Mouse (Mus musculus) embryonic facial prominence, embryonic 12.5 days (tissue): ENCODE measurements around the gene Ccdc85b. TPM values are rescaled to one million over a fixed set of nuclear protein-coding genes. Genes with fewer than 3 reads are reported as not detected.

Experiments used
- ATAC-seq: fragments of 200-750 bp; cut with Nextera tagmentation; 2 replicates; pipeline ENCODE4 v1.8.0; 2017; ENCODE audit not compliant: insufficient number of reproducible peaks, insufficient read depth, low FRiP score, low TSS enrichment
- H3K27ac ChIP-seq: fragments of 300-500 bp; sonication (generic); 2 replicates; pipeline ENCODE4 v1.5.1; 2016; ENCODE audit warnings: mild to moderate bottlenecking
- H3K27me3 ChIP-seq: fragments of 300-500 bp; sonication (generic); 2 replicates; pipeline ENCODE4 v1.6.1; 2016; ENCODE audit warnings: mild to moderate bottlenecking, moderate library complexity
- H3K36me3 ChIP-seq: fragments of 300-500 bp; sonication (generic); 2 replicates; pipeline ENCODE4 v1.6.1; 2016; ENCODE audit warnings: mild to moderate bottlenecking
- H3K4me1 ChIP-seq: fragments of 300-500 bp; sonication (generic); 2 replicates; pipeline ENCODE4 v1.6.1; 2016
- H3K4me2 ChIP-seq: fragments of 300-500 bp; sonication (generic); replicated peaks from 2 replicates; pipeline ENCODE4 v1.6.1; 2016; ENCODE audit warnings: mild to moderate bottlenecking, moderate library complexity
- H3K4me3 ChIP-seq: fragments of 300-500 bp; sonication (generic); 2 replicates; pipeline ENCODE4 v1.5.1; 2016; ENCODE audit warnings: mild to moderate bottlenecking
- H3K9ac ChIP-seq: fragments of 300-500 bp; sonication (generic); 2 replicates; pipeline ENCODE4 v1.6.1; 2016; ENCODE audit warnings: mild to moderate bottlenecking, moderate library complexity
- H3K9me3 ChIP-seq: fragments of 300-500 bp; sonication (generic); 2 replicates; pipeline ENCODE4 v1.6.1; 2016; ENCODE audit warnings: mild to moderate bottlenecking, moderate library complexity
- WGBS: fragments of 180-500 bp; shearing (Covaris S2); methylation state at CpG from one replicate; pipeline ENCODE4 v1.1.7; 2016; 5-methylcytosine and 5-hydroxymethylcytosine counted together
- polyA plus RNA-seq: library from polyadenylated mRNA; unstranded; fragments of >200 nt; fragmentation: Nextera tagmentation; extraction: Ambion mirVana; gene quantifications from 2 replicates; pipeline ENCODE4 v1.2.1, GENCODE M21; 2016

The Ccdc85b gene
- polyA plus RNA-seq, 1 experiment from 2014 or later, result 11.0 TPM

DNA sequence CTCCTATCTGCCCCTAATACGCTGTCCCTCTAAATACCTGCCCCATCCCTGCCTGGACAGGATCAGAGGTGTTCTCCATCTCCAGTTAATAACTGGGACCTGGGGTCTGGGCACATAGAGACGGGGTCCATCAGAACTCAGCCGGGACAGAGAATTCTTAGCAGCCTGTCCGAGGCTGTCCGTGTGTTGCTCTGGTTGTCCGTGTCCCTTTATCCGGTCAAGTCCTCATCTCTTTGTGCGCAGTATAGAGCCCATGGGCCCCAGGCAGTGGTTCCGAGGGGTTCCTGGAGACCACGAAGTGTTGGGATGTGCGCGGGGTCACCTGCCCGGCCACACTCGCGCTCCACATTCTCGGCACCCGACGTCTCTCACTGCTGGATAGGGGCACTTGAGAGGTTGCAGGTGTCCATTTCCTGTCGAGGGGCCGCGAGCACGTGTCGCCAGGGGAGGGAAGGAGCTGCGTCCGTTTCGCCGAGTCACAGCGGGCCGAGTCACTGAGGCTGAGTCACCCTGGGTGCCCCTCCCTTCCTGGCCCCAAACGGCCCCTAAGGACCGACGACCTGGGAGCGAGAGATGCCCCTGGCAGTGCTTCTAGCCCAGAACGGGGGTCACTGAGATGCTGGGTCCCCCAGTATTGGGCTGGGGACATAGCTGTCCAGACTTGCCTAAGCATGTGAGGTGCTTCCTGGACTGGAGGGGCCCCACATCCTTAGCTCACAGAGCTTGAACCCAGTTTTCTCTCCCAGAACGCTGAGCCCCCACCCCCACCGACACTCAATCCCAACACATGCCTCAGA lies 9.1 kb downstream of the Ccdc85b start:
- WGBS, result 8% methylated on average over 36 of the region's 36 CpGs
- H3K27me3 ChIP-seq, result peaks cover 50% of the 10 kb centered on the region
- H3K4me1 ChIP-seq, result peaks cover 23% of the 10 kb centered on the region; the same call in 1 of the 2 replicates
- H3K36me3 ChIP-seq, result no peaks in the 10 kb centered on the region
- no peak for ATAC-seq
- H3K4me2 ChIP-seq, result peak overlapping the region; percentile 99
- no peak overlapping the region for H3K27ac ChIP-seq
- no peaks in the 10 kb centered on the region for H3K9me3 ChIP-seq
- H3K4me3 ChIP-seq, result peak overlapping the region; percentile 55
- peak overlapping the region; percentile 53 for H3K9ac ChIP-seq

DNA sequence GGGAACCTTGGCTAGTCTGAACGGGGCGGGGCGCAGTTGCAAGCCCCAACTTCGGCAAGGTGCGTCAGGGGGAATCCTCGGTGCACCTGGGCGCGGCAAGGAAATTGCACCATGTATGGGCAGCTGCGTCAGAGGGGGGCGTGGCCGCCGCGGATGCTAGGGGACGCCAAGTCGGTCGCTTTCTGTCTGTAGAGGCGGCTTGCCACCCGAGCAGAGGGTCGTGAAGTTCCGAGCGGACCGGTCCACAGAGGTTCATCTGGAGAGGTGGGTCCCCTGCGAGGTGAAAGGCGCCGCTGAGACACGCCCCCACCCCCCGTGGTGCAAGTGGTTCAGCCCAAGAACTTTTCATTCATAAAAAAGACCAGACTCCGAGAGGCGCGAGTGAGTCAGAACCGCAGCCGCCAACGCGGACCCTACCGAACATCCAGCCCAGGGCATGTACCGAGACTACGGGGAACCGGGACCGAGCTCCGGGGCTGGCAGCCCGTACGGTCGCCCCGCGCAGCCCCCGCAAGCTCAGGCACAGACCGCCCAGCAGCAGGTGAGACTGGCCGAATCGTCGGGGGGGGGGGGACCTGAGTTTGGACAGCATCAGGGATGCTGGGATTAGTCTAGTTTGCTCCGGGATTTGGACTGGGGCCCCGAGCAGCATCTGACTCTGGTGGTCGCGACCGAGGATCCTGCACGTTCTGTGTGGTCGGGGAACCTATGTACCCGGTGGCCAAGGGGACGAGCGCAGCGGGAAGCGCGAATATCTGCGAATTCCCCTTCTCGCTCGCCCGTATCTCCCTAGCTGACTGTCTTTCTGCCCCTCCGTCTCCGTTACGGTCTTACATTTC lies 10.0 kb downstream of the Ccdc85b start, which contains the start of gene Fosl1:
Gene Fosl1, plus strand, starts transcription at position 33 of the 839 bp plus-strand sequence.
- H3K4me3 ChIP-seq, result peak within 1 kb of the TSS; percentile 55
- no peaks in the 10 kb centered on the region for H3K36me3 ChIP-seq
- peak within 1 kb of the TSS; percentile 99 for H3K4me2 ChIP-seq
- peak; percentile 25; the same call in 1 of the 2 replicates for ATAC-seq
- no peaks in the 10 kb centered on the region for H3K9me3 ChIP-seq
- WGBS, result 2% methylated on average over 70 of the region's 70 CpGs
- H3K9ac ChIP-seq, result peak within 1 kb of the TSS; percentile 53
- H3K27ac ChIP-seq, result no peak within 1 kb of the TSS
- H3K4me1 ChIP-seq, result peaks cover 23% of the 10 kb centered on the region; the same call in 1 of the 2 replicates
- peaks cover 50% of the 10 kb centered on the region for H3K27me3 ChIP-seq

DNA sequence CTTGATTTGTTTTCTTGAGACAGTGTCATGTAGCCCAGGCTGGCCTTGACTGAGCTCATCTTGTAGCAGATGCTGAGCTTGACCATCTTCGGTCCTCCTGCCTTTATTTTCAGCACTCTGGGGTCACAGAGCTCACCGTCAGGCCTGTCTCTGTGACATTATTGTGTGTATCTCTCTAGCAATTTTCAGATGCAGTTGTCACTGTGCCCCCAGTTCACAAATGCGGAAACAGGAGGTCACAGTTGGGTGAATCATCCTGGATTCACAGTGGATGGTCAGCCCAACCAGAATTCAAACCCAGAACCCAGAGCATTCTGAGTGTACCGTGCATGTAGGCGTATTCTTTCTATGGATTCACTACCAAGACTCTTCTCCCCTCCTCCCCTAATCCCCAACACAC lies 11.9 kb downstream of the Ccdc85b start:
- Histone ChIP-seq H3K4me1 (peaks cover 23% of the 10 kb centered on the region; the same call in 1 of the 2 replicates), H3K27ac (no peak overlapping the region), H3K4me2 (no peak overlapping the region), H3K4me3 (no peak overlapping the region), H3K27me3 (peaks cover 50% of the 10 kb centered on the region), H3K9ac (no peak overlapping the region), H3K36me3 (no peaks in the 10 kb centered on the region), H3K9me3 (no peaks in the 10 kb centered on the region)
- WGBS, result 87% methylated on average over 5 of the region's 5 CpGs
- no peak for ATAC-seq

DNA sequence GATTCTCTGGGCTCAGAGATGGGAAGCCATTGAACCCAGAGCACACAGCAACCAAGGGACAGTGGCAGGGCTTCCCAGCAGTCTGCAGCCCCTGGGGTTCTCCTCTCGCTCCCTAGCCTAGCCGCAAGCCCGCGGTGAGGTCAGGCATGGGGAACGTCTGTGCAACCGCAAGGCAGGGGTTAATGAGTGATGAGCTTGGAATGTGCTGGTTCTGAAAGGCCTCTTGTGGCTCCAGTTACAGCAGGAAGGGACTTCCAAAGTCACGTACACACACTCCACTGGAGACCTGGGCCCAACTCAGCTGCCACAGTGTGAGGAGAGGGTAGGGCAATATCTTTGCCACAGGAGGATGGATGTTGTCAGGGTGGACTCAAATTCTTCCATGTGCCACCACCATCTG lies 12.7 kb downstream of the Ccdc85b start:
- peaks cover 43% of the 10 kb centered on the region for H3K27me3 ChIP-seq

DNA sequence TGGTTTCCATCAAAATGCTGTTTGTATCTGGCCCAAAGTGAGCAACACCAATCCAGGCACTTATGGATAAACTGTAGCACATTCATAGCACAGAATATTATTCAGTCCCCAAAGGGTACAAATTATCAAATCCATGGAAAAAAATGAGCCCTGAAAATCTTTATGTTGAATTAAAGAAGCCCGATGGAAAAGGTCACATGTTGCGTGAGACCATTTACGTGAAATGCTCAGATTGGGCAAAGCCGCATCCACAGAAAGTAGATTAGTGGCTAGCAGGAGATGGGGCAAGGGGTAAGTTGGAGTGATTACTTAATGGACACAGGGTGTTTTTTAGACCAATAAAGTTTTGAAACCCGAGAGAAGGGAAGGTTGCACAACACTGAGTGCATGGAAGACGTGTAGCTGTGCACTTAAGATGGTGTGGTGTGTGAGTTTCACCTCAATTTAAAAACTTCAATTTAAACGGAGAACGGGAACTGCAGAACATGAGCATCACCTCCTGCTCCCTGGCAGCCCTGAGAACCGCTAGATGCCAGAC lies 13.3 kb downstream of the Ccdc85b start:
- Histone ChIP-seq H3K4me3 (no peak overlapping the region), H3K27ac (no peak overlapping the region), H3K27me3 (peaks cover 38% of the 10 kb centered on the region), H3K4me2 (no peak overlapping the region), H3K9ac (no peak overlapping the region), H3K4me1 (peaks cover 23% of the 10 kb centered on the region; the same call in 1 of the 2 replicates), H3K9me3 (no peaks in the 10 kb centered on the region), H3K36me3 (no peaks in the 10 kb centered on the region)
- 61% methylated on average over 9 of the region's 9 CpGs for WGBS
- ATAC-seq, result no peak

More for the DNA sequence above, 12.7 kb downstream of the Ccdc85b start:
- Histone ChIP-seq H3K4me3 (no peak overlapping the region), H3K9me3 (no peaks in the 10 kb centered on the region), H3K36me3 (no peaks in the 10 kb centered on the region), H3K4me2 (no peak overlapping the region), H3K9ac (no peak overlapping the region), H3K27ac (no peak overlapping the region), H3K4me1 (peaks cover 23% of the 10 kb centered on the region; the same call in 1 of the 2 replicates)
- WGBS, result 23% methylated on average over 7 of the region's 7 CpGs
- no peak for ATAC-seq

DNA sequence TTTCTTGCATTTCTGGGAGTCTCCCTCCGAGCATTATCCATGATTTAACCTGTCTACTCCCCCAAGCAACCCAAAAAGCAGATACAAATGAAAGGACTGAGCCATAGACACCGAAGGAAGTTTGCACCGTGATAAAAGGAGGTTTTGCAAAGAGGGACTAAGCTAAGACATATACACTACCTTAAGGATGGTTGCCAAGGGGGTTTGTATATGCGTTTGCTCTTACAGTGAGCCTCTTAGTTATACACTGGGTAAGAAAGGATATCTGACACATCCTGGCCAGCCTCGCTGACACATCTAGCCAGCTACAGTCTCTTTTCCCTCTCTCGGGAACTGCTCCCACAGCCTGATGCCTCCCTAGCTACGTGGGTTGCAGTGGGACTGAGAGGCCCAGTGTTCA lies 23.7 kb downstream of the Ccdc85b start:
- ATAC-seq, result no peak
- H3K9ac ChIP-seq, result no peak overlapping the region
- H3K4me1 ChIP-seq, result peaks cover 19% of the 10 kb centered on the region
- H3K4me2 ChIP-seq, result peak overlapping the region; percentile 52
- no peaks in the 10 kb centered on the region for H3K27me3 ChIP-seq
- H3K4me3 ChIP-seq, result peak overlapping the region; percentile 30
- no peaks in the 10 kb centered on the region for H3K9me3 ChIP-seq
- WGBS, result 61% methylated on average over 7 of the region's 7 CpGs
- no peak overlapping the region; the same call in 1 of the 2 replicates for H3K27ac ChIP-seq
- no peaks in the 10 kb centered on the region for H3K36me3 ChIP-seq

DNA sequence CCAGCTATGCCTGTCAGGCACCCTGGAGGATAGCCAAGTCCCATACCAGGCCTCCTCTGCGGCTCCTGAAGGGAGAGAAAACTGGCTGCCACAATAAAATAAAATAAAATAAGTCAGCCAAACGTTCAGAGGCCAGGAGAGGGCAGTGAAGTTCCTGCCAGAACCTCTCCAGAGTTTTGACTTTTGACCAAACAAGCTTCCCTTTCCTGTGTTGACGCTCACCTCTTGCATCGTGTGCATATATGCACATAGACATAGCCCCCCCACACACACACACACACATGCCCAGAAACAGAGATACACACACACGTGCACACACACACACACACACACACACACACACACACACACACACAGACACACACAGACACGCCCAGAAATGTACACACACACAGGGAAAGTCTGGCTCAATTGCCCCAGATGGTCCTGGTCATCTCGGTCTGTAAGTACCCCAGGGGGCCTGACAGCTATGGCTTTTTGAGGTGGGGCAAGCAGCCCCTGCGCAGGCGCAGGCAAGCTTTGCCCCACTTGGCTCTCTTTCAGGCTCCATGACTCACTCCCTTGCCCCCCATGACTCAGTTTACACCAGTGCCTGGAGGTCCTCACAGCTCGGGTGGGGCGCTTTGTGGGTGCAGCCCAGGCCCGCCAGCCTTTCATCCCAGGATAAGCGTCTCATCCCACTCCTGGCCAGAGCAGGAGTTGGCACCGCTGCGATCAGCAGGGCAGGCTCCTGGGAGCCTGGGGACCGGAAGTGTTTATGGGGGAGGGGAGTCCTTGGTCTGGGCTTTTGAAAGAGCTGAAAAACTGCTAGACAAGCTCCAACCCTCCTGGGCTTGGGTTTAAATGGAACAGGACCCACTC lies 24.5 kb downstream of the Ccdc85b start:
- Histone ChIP-seq H3K4me1 (peaks cover 19% of the 10 kb centered on the region), H3K9ac (peak overlapping the region; percentile 37; the same call in 1 of the 2 replicates), H3K4me2 (peak overlapping the region; percentile 52), H3K27me3 (no peaks in the 10 kb centered on the region), H3K4me3 (peak overlapping the region; percentile 30), H3K9me3 (no peaks in the 10 kb centered on the region), H3K27ac (peak overlapping the region; percentile 61), H3K36me3 (no peaks in the 10 kb centered on the region)
- WGBS, result 10% methylated on average over 16 of the region's 16 CpGs
- no peak; the same call in 1 of the 2 replicates for ATAC-seq

DNA sequence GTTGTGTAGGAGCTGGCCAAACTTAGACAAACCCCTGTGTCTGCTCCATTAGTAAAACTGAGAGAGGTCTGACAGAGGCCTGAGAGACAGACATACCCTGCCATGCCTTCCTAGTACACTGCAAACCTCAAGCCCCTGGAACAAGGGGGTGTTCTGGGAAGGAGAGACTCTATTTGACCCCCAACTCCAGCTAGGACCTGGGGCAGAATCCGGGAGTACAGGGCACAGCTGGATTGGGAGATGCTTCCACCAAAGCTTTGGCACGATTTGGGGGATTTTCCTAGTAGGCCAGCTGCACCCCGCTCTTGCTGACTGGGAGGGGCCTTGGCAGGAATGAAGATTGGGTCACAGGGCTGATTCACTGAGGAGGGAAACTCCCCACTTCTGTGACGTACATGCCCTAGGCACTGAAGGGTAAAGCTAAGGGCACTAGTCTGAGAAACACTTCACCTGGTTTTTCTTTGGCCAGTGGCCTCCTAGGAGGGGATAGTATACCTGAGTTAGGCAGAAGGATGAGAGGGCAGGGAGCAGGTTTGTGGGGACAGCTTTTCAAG lies 25.7 kb downstream of the Ccdc85b start:
- Histone ChIP-seq H3K9me3 (no peaks in the 10 kb centered on the region), H3K36me3 (peaks cover 8% of the 10 kb centered on the region), H3K9ac (no peak overlapping the region), H3K4me3 (no peak overlapping the region), H3K27ac (peak overlapping the region; percentile 46; the same call in 1 of the 2 replicates), H3K4me1 (peaks cover 20% of the 10 kb centered on the region), H3K4me2 (no peak overlapping the region), H3K27me3 (no peaks in the 10 kb centered on the region)
- 68% methylated on average over 4 of the region's 4 CpGs for WGBS
- ATAC-seq, result no peak

DNA sequence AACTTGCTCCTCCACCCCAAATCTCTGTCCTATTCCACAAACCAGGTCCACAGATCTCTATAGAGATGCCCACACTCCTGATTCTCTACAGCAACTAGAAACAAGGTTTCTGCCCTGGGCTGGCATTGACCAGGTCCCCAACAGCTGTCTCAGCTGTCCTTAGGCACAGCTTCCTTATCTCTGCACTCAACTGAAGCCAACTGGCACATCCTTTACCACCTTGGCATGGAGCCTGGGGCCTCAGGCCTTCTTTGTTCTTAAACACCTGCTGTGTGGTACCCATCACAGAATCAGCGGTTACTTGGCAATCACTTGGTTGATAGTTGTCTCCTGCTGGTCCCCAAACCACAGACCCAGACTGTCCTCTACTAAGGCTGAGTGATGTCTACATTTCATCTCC lies 27.3 kb downstream of the Ccdc85b start:
- Histone ChIP-seq H3K36me3 (peaks cover 20% of the 10 kb centered on the region), H3K4me1 (peaks cover 33% of the 10 kb centered on the region), H3K27ac (no peak overlapping the region), H3K4me3 (no peak overlapping the region), H3K4me2 (no peak overlapping the region), H3K27me3 (no peaks in the 10 kb centered on the region), H3K9ac (no peak overlapping the region), H3K9me3 (no peaks in the 10 kb centered on the region)
- ATAC-seq, result no peak
- 81% methylated on average over 1 of the region's 1 CpGs for WGBS

DNA sequence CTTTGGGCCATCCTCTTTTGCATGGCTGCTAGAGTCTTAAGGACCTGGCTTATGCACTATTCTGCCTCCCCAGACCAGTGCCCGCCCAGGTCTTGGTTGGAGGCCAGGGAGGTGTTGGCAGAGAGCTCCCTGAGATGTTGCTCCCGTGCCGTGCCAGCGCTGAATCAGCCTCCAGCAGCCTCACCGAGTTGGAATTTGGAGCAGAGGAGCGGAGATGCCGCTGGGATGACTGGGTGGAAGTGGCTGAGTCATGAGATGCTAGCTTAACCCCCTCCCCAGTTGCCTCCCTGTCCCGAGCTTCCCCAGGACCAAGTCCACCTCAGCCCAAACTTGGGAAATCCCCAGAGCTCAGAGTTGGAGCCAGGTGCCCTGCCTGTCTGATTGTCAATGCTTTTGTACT lies 27.9 kb downstream of the Ccdc85b start:
- H3K9ac ChIP-seq, result no peak overlapping the region
- 78% methylated on average over 8 of the region's 8 CpGs for WGBS

More for the DNA sequence above, 27.9 kb downstream of the Ccdc85b start:
- Histone ChIP-seq H3K27me3 (no peaks in the 10 kb centered on the region), H3K27ac (no peak overlapping the region), H3K9me3 (no peaks in the 10 kb centered on the region), H3K4me2 (no peak overlapping the region), H3K4me1 (peaks cover 33% of the 10 kb centered on the region), H3K4me3 (no peak overlapping the region), H3K36me3 (peaks cover 20% of the 10 kb centered on the region)
- ATAC-seq, result no peak
